Mouse (Mus musculus) liver, adult 2 months (tissue): ENCODE results near the gene Ly6f.
"Not testable (repeated sequence)": the region's sequence is repeated elsewhere in the genome, so short reads cannot be mapped to it uniquely, and the experiment has no call there.

ENCODE experiments used
- CTCF ChIP-seq: fragments of 200-500 bp; IDR thresholded peaks from 2 replicates; pipeline ENCODE4 v1.5.1; 2011; ENCODE audit warnings: low read depth, low read length, control low read depth
- POLR2A ChIP-seq: fragments of 200-500 bp; IDR thresholded peaks from 2 replicates; pipeline ENCODE4 v1.6.1; 2011; ENCODE audit warnings: low read length, control low read depth; ENCODE audit not compliant: insufficient read depth; ENCODE audit errors: extremely low read depth

- not testable (repeated sequence) for TF ChIP-seq POLR2A, CTCF
Measured at GRCm38 (mm10) chr15:75281991-75282390, 13.8 kb downstream of the Ly6f start.
